Mouse (Mus musculus) intestine, embryonic 14.5 days (tissue): ENCODE measurements around the gene Eno1. TPM values are rescaled to one million over a fixed set of nuclear protein-coding genes. Genes with fewer than 3 reads are reported as not detected.

Experiments used
- ATAC-seq: fragments of 200-750 bp; cut with Nextera tagmentation; replicated peaks from 2 replicates; pipeline ENCODE4 v1.8.0; 2017; ENCODE audit warnings: low read depth, moderate number of reproducible peaks, moderate TSS enrichment, moderate library complexity; ENCODE audit not compliant: low FRiP score, low TSS enrichment
- DNase-seq: peaks from one replicate; pipeline ENCODE4 v3.0.0-alpha.2; 2018; ENCODE audit warnings: low spot score
- H3K27ac ChIP-seq: fragments of 300-500 bp; sonication (generic); 2 replicates; pipeline ENCODE4 v1.5.1; 2014; ENCODE audit warnings: low read depth, mild to moderate bottlenecking, control low read depth
- H3K27me3 ChIP-seq: fragments of 300-500 bp; sonication (generic); replicated peaks from 2 replicates; pipeline ENCODE4 v1.6.1; 2014; ENCODE audit warnings: low read length, control low read depth; ENCODE audit not compliant: control insufficient read depth, insufficient read depth
- H3K36me3 ChIP-seq: fragments of 300-500 bp; sonication (generic); 2 replicates; pipeline ENCODE4 v1.6.1; 2014; ENCODE audit warnings: low read length, control low read depth; ENCODE audit not compliant: control insufficient read depth, insufficient read depth
- H3K4me1 ChIP-seq: fragments of 300-500 bp; sonication (generic); replicated peaks from 2 replicates; pipeline ENCODE4 v1.6.1; 2014; ENCODE audit warnings: low read length, control low read depth, mixed read lengths; ENCODE audit not compliant: control insufficient read depth, insufficient read depth
- H3K4me2 ChIP-seq: fragments of 300-500 bp; sonication (generic); 2 replicates; pipeline ENCODE4 v1.6.1; 2014; ENCODE audit warnings: low read length
- H3K4me3 ChIP-seq: fragments of 300-500 bp; sonication (generic); 2 replicates; pipeline ENCODE4 v1.5.1; 2014; ENCODE audit warnings: low read depth, low read length, control low read depth, mixed read lengths
- H3K9ac ChIP-seq: fragments of 300-500 bp; sonication (generic); 2 replicates; pipeline ENCODE4 v1.6.1; 2014; ENCODE audit warnings: mild to moderate bottlenecking, low read length
- H3K9me3 ChIP-seq: fragments of 300-500 bp; sonication (generic); 2 replicates; pipeline ENCODE4 v1.6.1; 2016; ENCODE audit warnings: low read length, control low read depth; ENCODE audit not compliant: control insufficient read depth
- WGBS: fragments of 180-500 bp; shearing (Covaris S2); extraction: QIAGEN DNeasy Blood & Tissue Kit; methylation state at CpG from one replicate; pipeline ENCODE4 v1.1.7; 2014; 5-methylcytosine and 5-hydroxymethylcytosine counted together
- polyA plus RNA-seq: library from polyadenylated mRNA; unstranded; fragments of >200 nt; fragmentation: Nextera tagmentation; extraction: Ambion mirVana; gene quantifications from 2 replicates; pipeline ENCODE4 v1.2.1, GENCODE M21; 2014

Eno1 gene
- polyA plus RNA-seq, 1 experiment from 2014 or later: 1,939 TPM

- Histone ChIP-seq H3K9me3 (no peaks in the 10 kb centered on the region), H3K36me3 (no peaks in the 10 kb centered on the region), H3K9ac (no peak overlapping the region), H3K27ac (no peak overlapping the region), H3K4me1 (peaks cover 20% of the 10 kb centered on the region), H3K4me2 (no peak overlapping the region), H3K27me3 (no peaks in the 10 kb centered on the region), H3K4me3 (no peak overlapping the region)
- no peak for ATAC-seq
- whole genome bisulfite sequencing: 26% methylated on average over 10 of the region's 15 CpGs
- DNase-seq: no peak
These were observed 6.7 kb upstream of the Eno1 start for GRCm38 (mm10) chr4:150229747-150230390.

DNA sequence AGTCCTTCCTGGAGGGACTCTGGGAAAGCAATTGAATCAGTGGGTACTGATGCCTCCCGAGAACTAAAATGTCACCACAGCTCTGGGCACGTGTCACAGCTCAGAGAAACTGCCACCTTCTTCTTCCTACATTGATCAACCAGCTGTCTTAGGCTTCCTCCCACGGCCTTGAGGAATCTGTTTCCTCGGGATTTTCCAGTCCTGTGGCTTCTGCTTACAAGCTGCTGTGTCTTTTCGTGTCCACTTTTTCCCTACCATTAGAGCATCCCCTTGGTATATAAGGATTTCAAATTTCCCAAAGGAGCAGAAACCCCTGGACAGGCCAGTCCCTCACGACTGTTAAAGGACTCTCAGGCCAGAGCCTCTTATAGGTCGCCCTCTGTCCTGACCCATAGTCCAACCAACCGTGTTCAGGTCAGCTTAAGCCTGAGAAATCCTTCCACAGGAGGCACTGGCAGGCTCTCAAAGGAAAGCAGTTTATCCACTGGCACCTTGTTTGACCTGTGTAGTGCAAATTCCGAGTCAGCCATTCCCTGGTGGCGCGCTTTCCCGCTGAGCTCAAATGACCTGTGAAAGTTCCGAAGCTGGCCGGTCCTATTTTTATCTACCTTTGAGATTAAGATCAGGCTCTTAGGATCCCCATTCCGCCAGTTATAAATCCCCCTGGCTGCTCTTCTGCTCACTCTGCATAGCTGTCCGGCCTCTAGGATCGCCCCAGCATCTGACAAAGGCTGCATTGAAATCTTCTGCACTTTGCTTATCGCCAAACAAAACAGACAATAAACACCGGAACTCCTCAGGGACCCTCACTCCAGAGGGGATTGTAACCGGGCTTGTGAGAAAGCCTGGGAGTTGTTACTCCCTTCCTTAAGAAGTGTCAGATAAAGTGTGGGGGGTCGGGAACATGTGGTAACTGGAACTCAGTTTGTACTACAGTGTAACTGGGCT, 5.8 kb upstream of the Eno1 start:
- WGBS: 24% methylated on average over 21 of the region's 21 CpGs
- no peaks in the 10 kb centered on the region for H3K9me3 ChIP-seq
- peaks cover 20% of the 10 kb centered on the region for H3K4me1 ChIP-seq
- no peaks in the 10 kb centered on the region for H3K36me3 ChIP-seq
- no peak for ATAC-seq
- H3K4me2 ChIP-seq: no peak overlapping the region
- H3K27ac ChIP-seq: no peak overlapping the region
- H3K27me3 ChIP-seq: no peaks in the 10 kb centered on the region
- no peak overlapping the region for H3K4me3 ChIP-seq
- no peak for DNase-seq
- H3K9ac ChIP-seq: no peak overlapping the region

GRCm38 (mm10) chr4:150231871-150232270, 4.7 kb upstream of the Eno1 start:
- ATAC-seq: no peak
- H3K9ac ChIP-seq: no peak overlapping the region
- H3K4me2 ChIP-seq: no peak overlapping the region
- no peaks in the 10 kb centered on the region for H3K9me3 ChIP-seq
- no peak overlapping the region for H3K27ac ChIP-seq
- no peak overlapping the region for H3K4me3 ChIP-seq
- H3K4me1 ChIP-seq: peaks cover 24% of the 10 kb centered on the region
- no peak for DNase-seq
- no peaks in the 10 kb centered on the region for H3K36me3 ChIP-seq
- H3K27me3 ChIP-seq: no peaks in the 10 kb centered on the region
- WGBS: 48% methylated on average over 8 of the region's 8 CpGs

DNA sequence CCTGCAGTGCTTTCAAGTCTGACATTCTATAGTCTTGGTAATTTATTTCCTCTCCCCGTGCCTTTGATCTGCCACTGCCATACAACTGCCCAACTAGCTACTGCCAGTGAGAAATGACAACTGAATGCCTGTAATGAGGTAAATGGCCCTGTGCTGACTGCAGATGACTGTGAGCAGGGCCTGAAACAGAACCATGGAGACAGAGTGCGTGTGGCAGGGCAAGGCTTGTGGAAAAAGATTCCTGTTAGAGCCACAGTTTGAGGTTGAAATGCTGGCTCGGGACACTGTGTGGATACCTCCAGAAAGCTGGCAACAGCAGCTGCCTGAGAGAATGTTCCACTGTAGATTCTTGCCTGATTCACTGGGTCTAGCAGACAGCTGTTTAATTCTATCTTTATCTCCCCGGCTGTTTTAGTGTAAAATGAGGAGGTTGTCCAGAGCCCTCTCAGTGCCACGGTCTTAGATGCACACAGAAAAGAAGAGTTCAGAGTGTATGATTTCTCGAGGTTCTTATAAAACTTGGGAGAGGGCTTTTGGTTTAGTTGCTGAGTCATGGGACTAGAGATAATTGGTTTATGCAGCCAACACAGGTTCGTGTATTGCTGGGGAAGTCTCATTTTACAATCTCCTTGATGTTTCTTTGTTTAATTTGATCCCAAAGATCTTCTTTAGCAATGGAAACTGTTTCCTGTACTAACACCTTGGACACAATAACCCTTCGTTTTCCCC, 1.8 kb upstream of the Eno1 start:
- H3K9ac ChIP-seq: no peak overlapping the region
- H3K4me3 ChIP-seq: no peak overlapping the region
- ATAC-seq: no peak
- 41% methylated on average over 8 of the region's 8 CpGs for WGBS
- no peak overlapping the region for H3K4me2 ChIP-seq
- no peaks in the 10 kb centered on the region for H3K9me3 ChIP-seq
- DNase-seq: no peak
- peaks cover 5% of the 10 kb centered on the region for H3K36me3 ChIP-seq
- peaks cover 36% of the 10 kb centered on the region for H3K4me1 ChIP-seq
- peak overlapping the region; percentile 14; the same call in 1 of the 2 replicates for H3K27ac ChIP-seq
- H3K27me3 ChIP-seq: no peaks in the 10 kb centered on the region

DNA sequence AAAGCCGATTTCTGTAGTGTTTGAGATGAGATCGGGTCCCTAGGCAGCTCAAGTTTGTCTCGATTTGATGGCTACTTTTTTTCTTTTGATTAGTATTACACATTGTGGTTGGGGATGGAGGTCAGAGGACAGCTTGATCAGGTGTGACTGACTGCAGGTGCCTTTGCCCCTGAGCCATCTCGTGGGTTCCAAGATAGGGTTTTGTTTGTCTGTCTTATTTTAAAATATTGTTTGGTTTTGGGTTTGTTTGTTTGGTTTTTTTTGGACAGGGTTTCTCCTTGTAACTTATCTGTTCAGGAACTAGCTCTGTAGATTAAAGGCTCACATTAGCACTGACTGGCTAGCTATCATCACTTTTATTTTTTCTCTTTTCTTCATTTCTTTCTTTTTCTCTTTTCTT, 936 bp upstream of the Eno1 start:
- ATAC-seq (no peak), DNase-seq (no peak)
- H3K9ac ChIP-seq: no peak overlapping the region
- no peaks in the 10 kb centered on the region for H3K27me3 ChIP-seq
- no peak overlapping the region for H3K27ac ChIP-seq
- H3K9me3 ChIP-seq: no peaks in the 10 kb centered on the region
- 88% methylated on average over 4 of the region's 4 CpGs for WGBS
- no peak overlapping the region for H3K4me3 ChIP-seq
- no peak overlapping the region for H3K4me2 ChIP-seq
- peaks cover 31% of the 10 kb centered on the region for H3K4me1 ChIP-seq
- peaks cover 11% of the 10 kb centered on the region for H3K36me3 ChIP-seq

DNA sequence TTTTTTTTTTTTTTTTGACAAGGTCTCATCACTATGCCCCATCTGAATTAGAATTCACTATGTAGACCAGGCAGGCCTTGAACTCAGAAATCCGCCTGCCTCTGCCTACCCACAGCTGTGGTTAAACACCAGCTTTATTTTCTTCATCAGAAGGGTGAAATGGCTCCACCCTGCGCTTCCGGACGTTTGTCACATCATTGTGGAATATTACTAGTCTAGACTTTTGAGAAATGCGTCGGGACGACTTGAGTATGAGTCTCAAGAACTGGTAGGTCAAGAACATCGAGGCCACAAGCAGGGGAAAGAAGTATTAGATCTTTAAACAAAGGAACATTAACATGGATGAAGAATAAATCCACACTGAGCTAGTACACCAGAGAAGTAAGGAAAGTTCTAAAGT, 490 bp upstream of the Eno1 start:
- no peak for ATAC-seq
- H3K4me2 ChIP-seq: peak overlapping the region; percentile 52
- H3K27me3 ChIP-seq: no peaks in the 10 kb centered on the region
- peak overlapping the region; percentile 99 for H3K27ac ChIP-seq
- WGBS: 82% methylated on average over 8 of the region's 8 CpGs
- no peaks in the 10 kb centered on the region for H3K9me3 ChIP-seq
- DNase-seq: no peak
- peaks cover 26% of the 10 kb centered on the region for H3K4me1 ChIP-seq
- H3K36me3 ChIP-seq: peaks cover 15% of the 10 kb centered on the region
- peak overlapping the region; percentile 97 for H3K4me3 ChIP-seq
- H3K9ac ChIP-seq: peak overlapping the region; percentile 88

- peaks cover 32% of the 10 kb centered on the region for H3K4me1 ChIP-seq
- peak overlapping the region; percentile 77 for H3K4me2 ChIP-seq
- peak overlapping the region; percentile 97 for H3K4me3 ChIP-seq
- no peak for ATAC-seq
- no peaks in the 10 kb centered on the region for H3K9me3 ChIP-seq
- under 1% methylated on average over 21 of the region's 21 CpGs for WGBS
- peak overlapping the region; percentile 99 for H3K27ac ChIP-seq
- no peaks in the 10 kb centered on the region for H3K27me3 ChIP-seq
- DNase-seq: peak; percentile 73
- H3K9ac ChIP-seq: peak overlapping the region; percentile 88
- H3K36me3 ChIP-seq: peaks cover 33% of the 10 kb centered on the region
These were observed 1.3 kb downstream of the Eno1 start for GRCm38 (mm10) chr4:150237636-150238361.
